Mouse (Mus musculus) CD4-positive, CD25-positive, alpha-beta regulatory T cell, adult 2 months (primary cell): ENCODE data around the gene Wipf1.
A peak's percentile ranks its signal among the peaks of the same experiment; 100 is the strongest.
"Not testable (repeated sequence)": the region's sequence is repeated elsewhere in the genome, so short reads cannot be mapped to it uniquely, and the experiment has no call there.

ENCODE experiments used
- DNase-seq: peaks from one replicate; pipeline ENCODE4 v3.0.0-alpha.2; 2012; ENCODE audit warnings: low read depth, low spot score

The Wipf1 gene

DNA sequence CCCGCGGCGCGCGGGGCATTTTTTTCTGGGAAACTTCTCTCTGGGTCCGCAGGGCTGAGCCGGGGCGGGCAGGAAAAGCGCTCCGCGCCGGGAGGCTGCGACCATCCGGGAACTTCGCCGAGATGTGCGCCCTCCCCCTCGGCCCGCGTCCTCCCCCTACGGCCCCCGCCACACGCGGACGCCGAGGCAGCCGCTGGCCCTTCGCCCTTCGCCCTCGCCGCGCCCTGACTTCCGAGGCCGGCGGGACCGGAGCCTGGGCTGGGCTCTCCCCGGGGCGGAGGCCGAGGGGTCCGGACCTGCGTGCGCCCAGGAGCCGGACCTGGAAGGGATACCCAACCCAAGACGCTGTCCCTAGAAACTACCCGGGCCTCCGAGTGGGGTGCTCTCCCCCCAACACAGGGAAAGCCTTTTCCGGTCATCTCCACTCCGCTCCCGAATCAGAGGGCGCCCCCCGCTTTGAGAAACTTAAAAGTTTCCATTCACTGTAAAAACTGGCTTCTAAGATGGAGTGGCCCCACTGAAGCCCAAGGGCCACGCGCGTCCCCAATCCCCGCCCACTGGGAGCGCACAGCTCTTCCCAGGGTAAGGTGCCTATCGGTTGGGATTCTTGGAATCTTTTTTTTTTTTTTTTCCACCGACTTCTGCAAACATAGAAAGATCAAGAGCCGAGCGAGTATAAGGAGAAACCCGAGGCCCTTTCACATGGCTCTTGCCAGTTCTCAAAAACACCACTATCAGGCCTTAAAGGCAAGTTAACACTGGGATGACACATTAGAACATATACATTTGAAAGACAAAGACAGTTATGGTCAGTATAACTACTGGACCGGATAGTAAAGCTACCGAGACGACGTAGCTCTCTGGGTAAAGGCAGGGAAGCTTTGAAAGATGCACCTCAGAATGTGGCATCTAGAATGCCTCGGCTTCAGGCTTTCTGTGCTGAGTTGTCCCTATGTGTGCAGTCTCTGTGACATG, at the start of gene Wipf1:
Gene Wipf1, minus strand, starts transcription at position 379 of the 975 bp plus-strand sequence.
- peak; percentile 27 for DNase-seq

DNA sequence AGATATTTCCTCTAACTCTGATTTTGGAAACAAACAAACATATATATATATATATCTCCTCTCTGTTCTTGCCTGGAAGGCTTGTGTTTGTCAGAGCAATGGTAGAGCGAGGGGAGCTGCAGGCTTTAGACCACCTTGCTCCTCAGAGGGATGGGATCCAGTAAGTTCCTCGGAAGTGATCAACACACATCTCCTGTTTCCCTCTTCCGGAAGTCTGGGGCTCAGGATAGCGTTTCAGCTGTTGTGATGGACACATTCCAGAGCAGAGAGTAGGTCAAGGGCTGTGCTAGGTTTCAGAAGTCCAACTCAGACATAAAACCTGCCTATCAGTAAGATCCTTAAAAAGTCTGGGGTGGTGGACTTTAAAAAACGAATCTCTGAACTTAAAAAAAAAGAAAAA, 49.6 kb upstream of the Wipf1 start:
- no peak for DNase-seq

GRCm38 (mm10) chr2:73574418-73574817, 44.9 kb upstream of the Wipf1 start:
- DNase-seq = no peak

DNA sequence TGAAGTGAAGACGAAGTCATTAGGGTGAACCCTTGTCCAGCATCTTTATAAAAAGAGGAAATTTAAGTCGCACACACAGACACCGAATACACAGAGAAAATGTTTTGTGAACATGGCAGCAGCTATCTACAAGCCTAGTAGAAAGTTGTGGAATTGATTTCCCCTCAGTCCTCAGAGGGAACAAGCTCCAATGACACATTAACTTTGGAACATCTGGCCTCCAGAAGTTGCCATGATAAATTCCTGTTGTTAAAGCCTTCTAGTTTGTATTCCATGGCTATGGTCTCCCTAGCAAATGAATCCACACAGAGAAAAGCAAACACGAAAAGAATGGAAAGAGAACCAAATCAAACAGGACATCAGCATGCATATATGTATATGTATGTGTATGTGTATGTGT, 44.0 kb upstream of the Wipf1 start:
- DNase-seq = no peak

- DNase-seq = peak; percentile 67
Observed at GRCm38 (mm10) chr2:73572539-73573372, 43.2 kb upstream of the Wipf1 start.

DNA sequence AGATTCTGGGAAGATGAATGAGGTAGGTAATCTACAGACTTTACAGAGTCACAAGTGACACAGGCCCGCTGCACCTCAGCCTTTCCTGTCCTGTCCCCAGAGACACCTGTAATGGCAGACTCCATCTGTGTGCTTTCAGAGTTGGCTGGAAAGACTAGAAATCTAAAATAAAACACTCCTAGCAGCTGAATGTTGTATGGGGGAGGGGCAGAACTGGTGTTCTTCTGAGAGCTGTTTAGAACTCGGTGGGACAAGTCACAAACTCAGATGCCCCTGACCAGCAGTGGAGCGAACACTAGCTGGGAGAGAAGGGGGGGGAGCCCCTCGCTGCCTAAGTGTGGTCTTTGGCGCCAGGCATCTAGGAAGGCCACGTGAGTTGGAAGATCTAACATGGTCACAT, 42.4 kb upstream of the Wipf1 start:
- DNase-seq = no peak

GRCm38 (mm10) chr2:73571304-73571703, 41.8 kb upstream of the Wipf1 start:
- no peak for DNase-seq

DNA sequence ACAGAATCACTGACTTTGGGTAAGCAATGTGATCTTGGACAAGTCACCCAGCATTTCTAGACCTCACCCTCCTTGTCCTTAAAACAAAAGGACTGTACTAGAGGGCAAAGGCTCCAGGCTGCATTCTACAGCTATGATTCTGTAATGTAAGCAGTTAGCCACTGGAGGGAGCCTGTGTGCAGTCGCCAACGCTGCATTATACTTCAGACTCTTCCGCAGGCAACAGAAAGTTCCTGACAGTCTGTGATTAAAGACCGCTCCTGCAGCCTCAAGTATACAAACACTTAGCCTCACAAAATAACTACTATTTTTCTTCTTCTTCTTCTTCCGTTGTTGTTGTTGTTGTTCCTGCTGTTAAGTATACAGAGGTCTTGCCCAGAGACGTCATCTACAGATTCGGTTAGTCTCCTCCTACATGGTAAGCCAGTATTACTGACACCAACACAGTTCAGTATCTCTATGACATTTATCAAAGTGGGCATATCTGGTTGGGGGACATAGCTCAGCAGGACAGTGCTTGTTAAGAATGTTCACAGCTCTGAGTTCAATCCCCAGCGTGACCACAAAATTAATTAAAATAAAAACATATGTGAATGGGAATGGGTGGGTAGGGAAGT, 37.6 kb upstream of the Wipf1 start:
- DNase-seq = peak; percentile 80

GRCm38 (mm10) chr2:73566162-73566561, 36.6 kb upstream of the Wipf1 start:
- peak; percentile 63 for DNase-seq

DNA sequence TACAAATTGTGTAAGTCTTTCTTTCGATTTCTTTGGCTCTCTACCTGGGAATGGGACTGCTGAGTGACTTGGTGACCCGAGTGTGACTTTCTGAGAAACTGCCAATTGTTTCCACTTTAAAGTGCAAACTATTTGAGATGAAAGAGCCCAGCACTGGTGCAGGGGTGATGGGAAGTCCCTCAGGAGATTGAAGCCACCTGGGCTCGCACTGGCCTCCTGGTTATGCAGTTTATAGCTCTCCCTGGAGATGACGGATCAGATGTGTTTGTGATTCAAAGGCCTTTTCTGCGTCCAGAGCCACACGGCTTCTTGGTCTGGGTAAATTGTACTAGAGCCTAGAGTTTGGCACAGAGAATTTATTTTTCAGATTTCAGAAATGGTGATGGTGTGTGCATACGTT, 34.2 kb upstream of the Wipf1 start:
- DNase-seq = no peak

GRCm38 (mm10) chr2:73562656-73563055, 33.1 kb upstream of the Wipf1 start:
- DNase-seq = no peak

- peak; percentile 78 for DNase-seq
Observed at GRCm38 (mm10) chr2:73561665-73562063, 32.1 kb upstream of the Wipf1 start.

GRCm38 (mm10) chr2:73560899-73561664, 31.5 kb upstream of the Wipf1 start:
- DNase-seq = no peak

DNA sequence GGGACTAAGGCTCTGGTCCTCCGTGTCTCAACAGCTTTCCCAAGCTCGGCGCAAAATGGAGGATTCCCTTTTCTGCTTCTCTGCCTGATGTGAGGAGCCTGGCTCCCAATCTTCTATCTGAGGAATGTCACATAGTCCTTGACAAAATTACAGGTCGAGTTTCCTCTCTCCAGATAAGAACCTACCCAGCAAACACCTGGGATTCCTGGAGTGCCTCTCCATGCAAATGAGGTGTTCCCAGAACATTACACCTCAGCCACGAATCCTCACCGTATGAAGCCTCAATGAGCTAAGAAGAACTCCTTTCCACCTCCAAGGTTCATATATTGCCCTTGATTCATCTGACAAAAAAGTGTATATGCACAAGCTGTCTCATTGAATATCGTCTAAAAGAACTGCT, 30.9 kb upstream of the Wipf1 start:
- no peak for DNase-seq

GRCm38 (mm10) chr2:73557956-73558355, 28.4 kb upstream of the Wipf1 start:
- DNase-seq = no peak

- DNase-seq = not testable (repeated sequence)
Observed at GRCm38 (mm10) chr2:73557061-73557460, 27.5 kb upstream of the Wipf1 start.

DNA sequence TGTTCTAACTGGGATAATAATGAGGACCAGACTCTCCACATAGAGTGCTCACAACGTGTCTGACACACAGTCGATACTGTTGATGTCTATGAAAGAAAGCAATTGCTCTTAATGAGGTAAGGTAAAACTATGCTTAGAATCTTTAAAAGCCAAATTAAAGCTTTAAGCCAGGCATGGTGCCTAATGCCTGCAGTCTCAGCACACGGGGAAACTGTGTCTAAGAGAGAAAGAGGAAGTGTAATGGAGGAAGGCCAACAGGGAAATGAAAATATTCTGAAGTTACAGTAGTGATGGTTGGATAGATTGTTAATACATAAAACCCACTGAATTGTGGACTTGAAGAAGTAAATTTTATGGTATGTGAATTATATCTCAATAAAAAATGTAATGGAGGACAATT, 24.9 kb upstream of the Wipf1 start:
- DNase-seq = no peak

GRCm38 (mm10) chr2:73552926-73553325, 23.4 kb upstream of the Wipf1 start:
- no peak for DNase-seq

DNA sequence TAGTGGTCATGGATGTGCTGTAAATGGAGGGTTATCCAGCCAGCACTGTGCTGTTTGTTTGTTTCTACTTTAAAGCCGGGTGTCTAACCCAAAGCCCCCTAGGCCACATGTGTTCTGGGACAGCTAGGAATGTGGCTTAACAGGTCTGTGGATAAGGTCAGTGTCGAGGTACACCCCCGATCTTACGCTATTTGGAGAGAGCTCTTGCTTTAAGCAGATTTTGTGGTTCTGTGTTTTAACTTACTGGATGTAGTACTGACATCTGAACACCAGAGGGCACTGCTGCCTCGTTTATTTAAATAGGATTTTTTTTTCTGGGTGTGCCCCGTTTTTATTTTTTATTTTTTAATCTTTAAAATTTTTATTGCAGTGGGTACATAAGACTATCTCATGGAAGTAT, 21.2 kb upstream of the Wipf1 start:
- DNase-seq = peak; percentile 81

DNA sequence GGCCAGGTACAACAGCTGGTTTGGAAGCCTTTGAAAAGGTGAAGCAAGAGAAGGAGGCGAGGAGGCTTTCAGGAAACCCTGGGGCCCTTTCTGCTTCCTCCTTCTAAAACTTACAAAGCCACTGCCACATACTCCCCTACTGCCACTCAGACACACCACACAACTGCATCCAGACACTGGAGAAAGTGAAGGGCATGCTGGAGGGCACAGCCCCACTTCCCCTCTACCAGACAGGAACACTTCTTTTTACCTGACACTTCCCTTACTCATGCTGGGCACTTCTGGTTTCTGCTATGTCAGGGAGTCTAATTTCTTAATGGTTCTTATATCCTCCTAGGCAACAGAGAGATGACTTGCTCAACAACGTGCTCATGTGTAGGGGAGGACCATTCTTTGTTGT, 19.0 kb upstream of the Wipf1 start:
- no peak for DNase-seq

GRCm38 (mm10) chr2:73547256-73547655, 17.7 kb upstream of the Wipf1 start:
- peak; percentile 18 for DNase-seq
